Mouse (Mus musculus) small intestine, adult 2 months (tissue): Measurements from ENCODE around the gene Capn8. TPM values are rescaled to one million over a fixed set of nuclear protein-coding genes. Genes with fewer than 3 reads are reported as not detected.

Experiments
- H3K27ac ChIP-seq: fragments of 200-500 bp; 2 replicates; pipeline ENCODE4 v1.5.1; 2012; ENCODE audit warnings: low read depth, low read length, control low read depth, inconsistent platforms; ENCODE audit not compliant: insufficient read depth
- H3K27me3 ChIP-seq: fragments of 200-500 bp; 2 replicates; pipeline ENCODE4 v1.6.1; 2012; ENCODE audit warnings: mild to moderate bottlenecking, moderate library complexity, low read length, inconsistent platforms; ENCODE audit not compliant: control insufficient read depth, insufficient read depth
- H3K36me3 ChIP-seq: fragments of 200-500 bp; 2 replicates; pipeline ENCODE4 v1.6.1; 2012; ENCODE audit warnings: mild to moderate bottlenecking, low read length, control low read depth, inconsistent platforms; ENCODE audit not compliant: control insufficient read depth, insufficient read depth
- H3K4me1 ChIP-seq: fragments of 200-500 bp; 2 replicates; pipeline ENCODE4 v1.6.1; 2012; ENCODE audit warnings: low read length, inconsistent platforms, mixed read lengths; ENCODE audit not compliant: control insufficient read depth, insufficient read depth, insufficient read length
- H3K4me3 ChIP-seq: fragments of 200-500 bp; 2 replicates; pipeline ENCODE4 v1.5.1; 2012; ENCODE audit warnings: low read depth, mild to moderate bottlenecking, control low read depth, inconsistent platforms, low read length, moderate library complexity
- CTCF ChIP-seq: fragments of 200-500 bp; IDR thresholded peaks from 2 replicates; pipeline ENCODE4 v1.5.1; 2012; ENCODE audit warnings: low read depth, mild to moderate bottlenecking, control low read depth, inconsistent platforms, low read length, moderate library complexity, mixed read lengths; ENCODE audit not compliant: insufficient replicate concordance, insufficient read length; ENCODE audit errors: extremely low read depth
- POLR2A ChIP-seq: fragments of 200-500 bp; IDR thresholded peaks from 2 replicates; pipeline ENCODE4 v1.6.1; 2012; ENCODE audit warnings: low read depth, mild to moderate bottlenecking, control low read depth, inconsistent platforms, low read length, moderate library complexity
- WGBS: fragments of 180-500 bp; shearing (Covaris S2); methylation state at CpG from one replicate; pipeline ENCODE4 v1.1.7; 2018; 5-methylcytosine and 5-hydroxymethylcytosine counted together
- polyA plus RNA-seq: library from polyadenylated mRNA; depleted of rRNA; stranded (reverse); fragments of >200 nt; gene quantifications from 2 replicates; pipeline ENCODE4 v1.2.3, GENCODE M21; 2012; rRNA removed

The Capn8 gene
- polyA plus RNA-seq, 1 experiment: 2.4 TPM

DNA sequence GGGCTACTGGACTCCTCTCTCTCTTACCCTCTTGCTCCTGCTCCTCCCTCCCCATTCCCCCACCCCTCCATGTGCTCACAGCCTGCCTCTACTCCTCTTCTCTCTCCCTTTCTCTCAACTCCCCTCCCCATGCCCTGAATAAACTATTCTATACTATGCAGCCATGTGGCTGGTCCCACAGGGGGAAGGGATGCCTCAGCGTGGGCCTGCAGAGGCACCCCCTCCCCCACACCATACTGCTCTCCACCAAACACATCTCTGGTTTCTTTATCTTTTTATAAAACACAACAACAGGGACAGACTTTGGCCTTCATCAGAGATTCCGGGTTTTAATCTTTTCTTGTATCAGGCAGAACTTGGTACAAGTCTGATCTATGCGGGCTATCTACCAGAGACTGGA lies 114.4 kb downstream of the Capn8 start:
- no peaks in the 10 kb centered on the region for H3K27me3 ChIP-seq
- no peak overlapping the region for H3K4me3 ChIP-seq
- no peaks in the 10 kb centered on the region for H3K4me1 ChIP-seq
- no peak overlapping the region for H3K27ac ChIP-seq
- TF ChIP-seq CTCF (no peak), POLR2A (no peak)
- no peaks in the 10 kb centered on the region for H3K36me3 ChIP-seq
- 48% methylated on average over 3 of the region's 3 CpGs for WGBS

DNA sequence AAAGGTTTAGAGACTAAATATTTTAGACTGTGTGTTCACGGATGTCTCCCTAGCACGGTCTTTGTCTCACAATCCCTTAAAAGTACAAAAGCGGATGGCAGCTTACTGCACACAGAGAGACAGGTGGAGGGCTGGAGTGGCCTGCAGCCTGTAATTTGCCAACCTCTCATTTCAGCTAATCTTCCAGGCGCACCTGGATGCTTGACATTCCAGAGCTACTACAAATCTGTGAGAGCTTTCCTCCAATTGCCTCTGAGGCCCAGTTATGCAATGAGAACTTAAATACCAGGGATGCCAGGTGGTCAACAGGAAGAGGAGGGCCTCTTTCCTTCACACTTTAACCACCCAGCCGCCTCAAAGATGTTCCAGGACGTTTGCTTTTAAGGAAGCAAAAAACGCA lies 114.8 kb downstream of the Capn8 start:
- Histone ChIP-seq H3K4me3 (no peak overlapping the region), H3K36me3 (no peaks in the 10 kb centered on the region), H3K27ac (no peak overlapping the region), H3K27me3 (no peaks in the 10 kb centered on the region), H3K4me1 (no peaks in the 10 kb centered on the region)
- TF ChIP-seq POLR2A (no peak), CTCF (no peak)
- 36% methylated on average over 7 of the region's 7 CpGs for WGBS

Other genes with a start within 250 kb of the Capn8 start
- 6.4 and 8.0 TPM in 2 replicates for gene Fbxo28, start 223.4 kb upstream of the Capn8 start, polyA plus RNA-seq
- gene Trp53bp2, start 155.8 kb upstream of the Capn8 start, polyA plus RNA-seq: 12.4 and 22.4 TPM in 2 replicates
- gene Capn2, start 47.4 kb upstream of the Capn8 start, polyA plus RNA-seq: 6.6 and 6.7 TPM in 2 replicates
- gene Ccdc185, start 184.2 kb downstream of the Capn8 start, polyA plus RNA-seq: not detected in 2 replicates
- gene Susd4, start 198.9 kb downstream of the Capn8 start, polyA plus RNA-seq: 0.41 and 0.55 TPM in 2 replicates